Mouse (Mus musculus) stomach, embryonic 16.5 days (tissue): ENCODE data around the gene Magi1. TPM values are rescaled to one million over a fixed set of nuclear protein-coding genes. Genes with fewer than 3 reads are reported as not detected.

Experiments
- ATAC-seq: fragments of 200-750 bp; cut with Nextera tagmentation; 2 replicates; pipeline ENCODE4 v1.8.0; 2017; ENCODE audit warnings: moderate number of reproducible peaks, moderate TSS enrichment; ENCODE audit not compliant: insufficient read depth, low FRiP score
- H3K27ac ChIP-seq: fragments of 300-500 bp; sonication (generic); 2 replicates; pipeline ENCODE4 v1.5.1; 2014; ENCODE audit warnings: low read length
- H3K27me3 ChIP-seq: fragments of 300-500 bp; sonication (generic); 2 replicates; pipeline ENCODE4 v1.6.1; 2014; ENCODE audit warnings: low read length, control low read depth, mixed read lengths; ENCODE audit not compliant: control insufficient read depth, insufficient read depth
- H3K36me3 ChIP-seq: fragments of 300-500 bp; sonication (generic); 2 replicates; pipeline ENCODE4 v1.6.1; 2014; ENCODE audit warnings: low read length; ENCODE audit not compliant: control insufficient read depth, insufficient read depth
- H3K4me1 ChIP-seq: fragments of 300-500 bp; sonication (generic); 2 replicates; pipeline ENCODE4 v1.6.1; 2014; ENCODE audit warnings: low read length, control low read depth, mixed read lengths; ENCODE audit not compliant: control insufficient read depth, insufficient read depth
- H3K4me2 ChIP-seq: fragments of 300-500 bp; sonication (generic); 2 replicates; pipeline ENCODE4 v1.6.1; 2014; ENCODE audit warnings: low read depth, low read length, mixed read lengths
- H3K4me3 ChIP-seq: fragments of 300-500 bp; sonication (generic); replicated peaks from 2 replicates; pipeline ENCODE4 v1.5.1; 2014; ENCODE audit warnings: mild to moderate bottlenecking, low read length
- H3K9ac ChIP-seq: fragments of 300-500 bp; sonication (generic); 2 replicates; pipeline ENCODE4 v1.6.1; 2014; ENCODE audit warnings: low read length
- H3K9me3 ChIP-seq: fragments of 300-500 bp; sonication (generic); replicated peaks from 2 replicates; pipeline ENCODE4 v1.6.1; 2016; ENCODE audit warnings: low read length, control low read depth; ENCODE audit not compliant: control insufficient read depth
- WGBS: fragments of 180-500 bp; shearing (Covaris S2); extraction: QIAGEN DNeasy Blood & Tissue Kit; methylation state at CpG from one replicate; pipeline ENCODE4 v1.1.7; 2014; 5-methylcytosine and 5-hydroxymethylcytosine counted together
- polyA plus RNA-seq: library from polyadenylated mRNA; unstranded; fragments of >200 nt; fragmentation: Nextera tagmentation; extraction: Ambion mirVana; gene quantifications from 2 replicates; pipeline ENCODE4 v1.2.1, GENCODE M21; 2015

The Magi1 gene
- polyA plus RNA-seq, 1 experiment from 2014 or later = 8.7 TPM

DNA sequence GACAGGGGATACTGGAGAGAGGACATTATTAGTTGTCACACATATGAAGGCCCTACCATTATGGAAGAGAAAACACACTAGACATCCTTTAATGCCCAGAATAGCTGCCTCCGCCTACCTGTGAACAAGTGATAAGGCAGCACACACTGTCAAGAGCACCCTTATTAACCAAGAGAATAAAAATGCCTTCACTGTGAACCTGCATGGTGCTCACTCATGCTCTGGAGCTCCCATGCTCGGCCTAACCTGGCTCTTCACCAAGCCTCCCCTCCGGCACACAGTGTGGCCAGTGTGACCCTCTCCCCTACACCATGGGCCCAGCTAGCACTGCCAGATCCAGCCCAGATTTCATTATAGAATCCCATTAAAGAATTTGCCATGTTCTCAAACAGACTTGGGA, 206.7 kb downstream of the Magi1 start:
- Histone ChIP-seq H3K4me3 (no peak overlapping the region), H3K27me3 (no peaks in the 10 kb centered on the region), H3K9ac (no peak overlapping the region), H3K36me3 (no peaks in the 10 kb centered on the region), H3K4me2 (no peak overlapping the region), H3K9me3 (no peaks in the 10 kb centered on the region), H3K4me1 (peaks cover 9% of the 10 kb centered on the region; the same call in 1 of the 2 replicates), H3K27ac (no peak overlapping the region)
- no peak for ATAC-seq
- 90% methylated on average over 3 of the region's 3 CpGs for WGBS

DNA sequence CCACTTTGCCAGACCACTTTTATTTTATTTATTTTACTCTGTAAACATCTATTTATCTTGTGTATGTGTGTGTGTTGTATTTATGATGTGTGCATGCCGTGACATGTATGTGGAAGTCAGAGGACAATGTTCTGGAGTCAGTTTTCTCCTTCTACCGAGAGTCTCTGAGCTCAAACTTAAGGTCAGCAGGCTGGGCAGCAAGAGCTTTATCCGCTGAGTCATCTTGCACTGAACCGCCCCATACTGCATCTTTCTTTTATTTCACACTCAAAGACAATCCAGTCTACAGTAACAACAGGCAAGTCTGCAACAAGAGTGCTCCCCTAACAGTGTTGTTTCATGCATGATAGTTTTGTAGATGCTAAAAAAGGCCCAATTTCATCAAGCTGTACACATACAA, 207.7 kb downstream of the Magi1 start:
- Histone ChIP-seq H3K27me3 (no peaks in the 10 kb centered on the region), H3K9ac (no peak overlapping the region), H3K4me1 (peaks cover 9% of the 10 kb centered on the region; the same call in 1 of the 2 replicates), H3K27ac (no peak overlapping the region), H3K9me3 (no peaks in the 10 kb centered on the region), H3K36me3 (no peaks in the 10 kb centered on the region), H3K4me2 (no peak overlapping the region), H3K4me3 (no peak overlapping the region)
- ATAC-seq = no peak
- 81% methylated on average over 4 of the region's 4 CpGs for WGBS

DNA sequence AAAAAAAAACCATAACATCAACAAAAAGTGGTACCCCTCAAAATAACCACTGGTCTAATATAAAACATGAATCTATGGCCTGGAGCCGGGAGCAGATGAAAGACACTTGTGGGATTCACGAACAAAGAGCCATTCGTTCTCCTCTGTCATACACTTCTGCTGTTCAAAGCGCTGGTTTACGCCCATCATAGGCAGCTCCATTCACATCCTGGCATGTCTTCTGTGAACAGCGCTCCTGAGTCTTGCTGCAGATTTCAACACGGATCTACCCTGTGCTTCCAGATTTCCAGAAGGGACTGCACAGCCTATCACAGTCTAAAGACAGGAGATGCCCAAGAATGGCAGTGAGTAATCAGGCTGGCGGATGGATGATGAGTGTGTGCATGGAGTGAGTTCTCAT, 208.5 kb downstream of the Magi1 start:
- H3K4me1 ChIP-seq = peaks cover 9% of the 10 kb centered on the region; the same call in 1 of the 2 replicates
- H3K36me3 ChIP-seq = no peaks in the 10 kb centered on the region
- no peaks in the 10 kb centered on the region for H3K9me3 ChIP-seq
- H3K4me2 ChIP-seq = no peak overlapping the region
- 56% methylated on average over 8 of the region's 8 CpGs for WGBS
- no peak for ATAC-seq
- no peak overlapping the region for H3K4me3 ChIP-seq
- no peak overlapping the region for H3K9ac ChIP-seq
- no peaks in the 10 kb centered on the region for H3K27me3 ChIP-seq
- H3K27ac ChIP-seq = no peak overlapping the region

DNA sequence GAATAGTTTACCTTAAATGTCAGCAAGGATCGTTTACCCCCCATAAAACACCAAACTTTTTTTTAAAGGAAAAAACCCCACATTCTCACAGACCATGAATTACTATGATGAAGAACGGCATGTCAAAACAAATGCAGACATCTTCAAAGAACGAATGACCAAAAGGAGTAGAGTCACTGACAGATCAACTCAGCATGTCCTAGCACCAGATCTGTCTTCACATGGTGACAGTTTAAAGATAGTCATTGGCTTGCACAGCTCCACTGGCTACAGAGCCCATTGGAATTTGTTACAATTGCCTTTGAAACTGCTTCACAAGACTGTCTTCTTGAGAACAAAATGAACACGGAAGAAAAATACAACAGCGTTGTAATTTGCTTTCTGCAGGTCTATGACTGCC, 212.0 kb downstream of the Magi1 start:
- Histone ChIP-seq H3K9me3 (no peaks in the 10 kb centered on the region), H3K27me3 (no peaks in the 10 kb centered on the region), H3K4me1 (peaks cover 9% of the 10 kb centered on the region; the same call in 1 of the 2 replicates), H3K4me3 (no peak overlapping the region), H3K4me2 (no peak overlapping the region), H3K27ac (no peak overlapping the region), H3K9ac (no peak overlapping the region), H3K36me3 (no peaks in the 10 kb centered on the region)
- ATAC-seq = no peak
- 54% methylated on average over 5 of the region's 5 CpGs for WGBS

DNA sequence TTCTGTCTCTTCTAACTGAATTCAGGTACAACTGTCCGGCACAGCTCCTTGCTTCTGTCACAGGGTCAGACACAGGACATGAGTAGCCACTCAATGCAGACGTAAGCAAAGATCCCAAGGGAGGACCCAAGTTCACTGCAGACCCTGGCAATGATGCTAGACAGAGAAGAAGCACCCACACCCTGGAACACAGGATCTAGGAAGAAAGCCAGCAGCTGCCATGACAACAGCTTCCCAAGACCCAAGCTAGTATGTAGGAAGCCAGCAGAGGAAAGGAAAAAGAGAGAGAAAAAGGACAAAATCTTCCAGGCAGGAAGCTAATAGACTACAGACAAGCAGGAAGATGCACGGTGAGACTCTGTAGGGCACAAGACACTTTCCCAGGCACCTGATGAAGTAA, 213.0 kb downstream of the Magi1 start:
- WGBS = 61% methylated on average over 3 of the region's 3 CpGs
- ATAC-seq = no peak
- H3K9ac ChIP-seq = no peak overlapping the region
- H3K4me3 ChIP-seq = no peak overlapping the region
- H3K4me2 ChIP-seq = no peak overlapping the region
- H3K27ac ChIP-seq = no peak overlapping the region
- H3K9me3 ChIP-seq = no peaks in the 10 kb centered on the region
- no peaks in the 10 kb centered on the region for H3K36me3 ChIP-seq
- H3K27me3 ChIP-seq = no peaks in the 10 kb centered on the region
- H3K4me1 ChIP-seq = peaks cover 9% of the 10 kb centered on the region; the same call in 1 of the 2 replicates

DNA sequence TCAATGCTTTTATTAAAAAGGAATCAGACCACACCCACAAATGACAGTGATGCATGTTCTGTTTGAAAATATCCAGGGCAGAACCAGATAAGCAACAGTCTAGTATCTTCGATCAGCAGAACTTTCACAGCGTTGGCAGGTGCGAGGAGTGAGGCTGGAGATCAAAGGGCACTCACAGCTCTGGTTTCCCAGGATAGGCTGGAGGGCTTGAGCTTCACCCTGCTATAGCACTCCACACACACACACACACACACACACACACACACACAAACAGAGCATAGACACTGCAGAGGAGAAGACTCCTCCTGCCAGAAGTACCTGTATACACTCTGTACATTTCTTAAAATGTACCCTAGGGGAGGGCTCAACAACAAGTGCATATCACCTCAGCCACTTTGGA, 214.3 kb downstream of the Magi1 start:
- H3K27me3 ChIP-seq = no peaks in the 10 kb centered on the region
- H3K4me2 ChIP-seq = no peak overlapping the region
- 27% methylated on average over 3 of the region's 3 CpGs for WGBS
- no peak overlapping the region for H3K9ac ChIP-seq
- H3K4me3 ChIP-seq = no peak overlapping the region
- ATAC-seq = peak; percentile 47; the same call in 1 of the 2 replicates
- no peaks in the 10 kb centered on the region for H3K9me3 ChIP-seq
- H3K4me1 ChIP-seq = peaks cover 9% of the 10 kb centered on the region; the same call in 1 of the 2 replicates
- H3K36me3 ChIP-seq = no peaks in the 10 kb centered on the region
- no peak overlapping the region for H3K27ac ChIP-seq

DNA sequence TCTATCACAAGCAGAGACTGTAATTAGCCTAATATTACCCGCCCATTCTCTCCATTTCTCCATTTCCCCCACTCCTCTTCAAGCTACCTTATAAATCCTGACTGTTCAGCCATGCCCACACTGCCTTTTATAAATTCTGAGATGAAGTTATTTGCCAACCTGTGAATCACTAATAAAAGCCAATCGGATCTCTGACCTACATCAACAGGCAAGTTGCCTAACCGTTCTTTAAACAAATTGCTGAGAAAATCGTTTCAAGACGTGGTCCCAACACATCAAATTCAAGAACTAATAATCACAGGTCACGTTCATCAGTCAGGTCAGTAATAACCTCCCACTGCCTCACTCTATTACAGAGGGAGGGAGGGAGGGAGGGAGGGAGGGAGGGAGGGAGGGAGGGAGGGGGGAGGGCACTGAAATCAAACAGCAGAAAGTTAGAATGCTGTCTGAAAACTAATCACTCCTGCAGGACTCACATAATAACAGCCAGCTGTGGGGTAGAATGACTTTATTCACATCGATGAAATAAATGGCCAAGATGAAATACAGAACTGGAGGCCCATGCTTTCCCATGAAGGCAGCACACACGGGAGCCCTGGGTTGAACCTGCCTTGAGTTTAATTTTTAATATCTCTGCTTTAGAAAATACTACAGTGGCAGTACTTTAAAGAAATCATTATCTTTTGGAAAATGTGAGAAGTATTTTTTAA, 215.8 kb downstream of the Magi1 start:
- 48% methylated on average over 8 of the region's 8 CpGs for WGBS
- Histone ChIP-seq H3K27me3 (no peaks in the 10 kb centered on the region), H3K4me3 (no peak overlapping the region), H3K9me3 (no peaks in the 10 kb centered on the region), H3K9ac (no peak overlapping the region), H3K4me2 (no peak overlapping the region), H3K4me1 (peaks cover 9% of the 10 kb centered on the region; the same call in 1 of the 2 replicates), H3K36me3 (no peaks in the 10 kb centered on the region), H3K27ac (no peak overlapping the region)
- no peak for ATAC-seq

DNA sequence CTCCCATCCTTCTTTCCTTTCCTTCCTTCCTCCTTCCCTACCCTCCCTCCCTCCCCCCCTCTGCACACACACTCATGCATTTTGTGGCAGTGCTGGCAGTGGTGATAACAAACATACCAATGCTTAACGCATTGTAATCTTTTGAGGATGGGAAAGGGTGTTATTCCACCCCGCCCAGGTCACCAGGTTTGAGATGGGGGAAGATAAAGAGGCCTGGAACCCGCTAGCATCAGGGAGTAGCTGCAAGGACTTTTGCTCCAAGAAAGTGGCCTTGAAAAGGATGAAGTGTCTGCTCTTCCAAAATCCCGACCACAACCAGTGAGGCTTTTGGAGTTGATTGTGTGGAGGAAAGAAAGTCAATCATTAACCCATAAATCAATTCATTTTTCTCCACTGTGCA, 218.9 kb downstream of the Magi1 start:
- H3K9me3 ChIP-seq = no peaks in the 10 kb centered on the region
- H3K27me3 ChIP-seq = no peaks in the 10 kb centered on the region
- no peak overlapping the region for H3K27ac ChIP-seq
- no peak for ATAC-seq
- H3K4me3 ChIP-seq = no peak overlapping the region
- peaks cover 14% of the 10 kb centered on the region; the same call in 1 of the 2 replicates for H3K4me1 ChIP-seq
- no peaks in the 10 kb centered on the region for H3K36me3 ChIP-seq
- 48% methylated on average over 4 of the region's 4 CpGs for WGBS
- H3K4me2 ChIP-seq = no peak overlapping the region
- H3K9ac ChIP-seq = no peak overlapping the region

DNA sequence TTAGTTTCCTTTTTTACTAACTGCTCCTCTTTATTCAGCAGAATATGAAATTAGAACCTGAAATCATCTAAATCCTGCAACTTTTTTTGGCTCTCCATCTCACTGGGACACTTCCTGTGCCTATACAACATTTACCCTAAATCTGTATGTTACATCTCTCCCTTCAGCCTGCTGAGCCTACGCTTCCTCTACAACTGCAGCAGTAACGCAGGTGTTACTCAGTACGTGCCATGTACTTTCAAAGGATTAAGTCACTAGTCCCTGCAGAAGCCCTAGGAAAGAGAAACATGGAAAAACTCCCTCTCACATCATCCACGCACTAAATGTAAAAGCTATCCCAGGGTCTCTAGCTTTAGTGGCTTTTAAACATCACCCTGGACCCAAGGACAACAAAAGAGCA, 220.2 kb downstream of the Magi1 start:
- no peak overlapping the region for H3K9ac ChIP-seq
- no peak for ATAC-seq
- no peak overlapping the region for H3K27ac ChIP-seq
- H3K4me3 ChIP-seq = no peak overlapping the region
- H3K4me2 ChIP-seq = no peak overlapping the region
- H3K9me3 ChIP-seq = no peaks in the 10 kb centered on the region
- H3K36me3 ChIP-seq = no peaks in the 10 kb centered on the region
- H3K27me3 ChIP-seq = no peaks in the 10 kb centered on the region
- WGBS = 80% methylated on average over 4 of the region's 4 CpGs
- H3K4me1 ChIP-seq = peaks cover 9% of the 10 kb centered on the region; the same call in 1 of the 2 replicates
